Mouse (Mus musculus): ENCODE measurements around the gene Epha7.

Gene Epha7

DNA sequence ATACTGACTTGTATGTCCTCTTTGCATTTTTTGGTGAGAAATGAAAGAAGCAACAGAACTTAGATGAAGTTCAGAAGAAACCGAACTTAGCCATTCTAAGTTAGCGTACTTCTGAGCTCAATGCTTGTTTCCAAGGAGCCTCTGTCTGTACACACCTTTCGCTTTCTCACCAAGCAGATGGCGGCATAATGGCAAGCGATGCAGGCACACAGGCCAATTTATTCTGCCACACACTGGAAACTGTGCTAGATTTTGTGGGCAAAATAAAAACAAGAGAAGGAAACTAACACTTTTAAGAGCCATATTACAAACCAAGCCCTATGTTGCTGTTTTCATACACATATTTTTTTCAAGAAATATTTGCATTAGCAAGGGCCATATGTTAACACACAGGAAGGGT lies 88.6 kb downstream of the Epha7 start:
- DNase-seq = peak; percentile 41

DNA sequence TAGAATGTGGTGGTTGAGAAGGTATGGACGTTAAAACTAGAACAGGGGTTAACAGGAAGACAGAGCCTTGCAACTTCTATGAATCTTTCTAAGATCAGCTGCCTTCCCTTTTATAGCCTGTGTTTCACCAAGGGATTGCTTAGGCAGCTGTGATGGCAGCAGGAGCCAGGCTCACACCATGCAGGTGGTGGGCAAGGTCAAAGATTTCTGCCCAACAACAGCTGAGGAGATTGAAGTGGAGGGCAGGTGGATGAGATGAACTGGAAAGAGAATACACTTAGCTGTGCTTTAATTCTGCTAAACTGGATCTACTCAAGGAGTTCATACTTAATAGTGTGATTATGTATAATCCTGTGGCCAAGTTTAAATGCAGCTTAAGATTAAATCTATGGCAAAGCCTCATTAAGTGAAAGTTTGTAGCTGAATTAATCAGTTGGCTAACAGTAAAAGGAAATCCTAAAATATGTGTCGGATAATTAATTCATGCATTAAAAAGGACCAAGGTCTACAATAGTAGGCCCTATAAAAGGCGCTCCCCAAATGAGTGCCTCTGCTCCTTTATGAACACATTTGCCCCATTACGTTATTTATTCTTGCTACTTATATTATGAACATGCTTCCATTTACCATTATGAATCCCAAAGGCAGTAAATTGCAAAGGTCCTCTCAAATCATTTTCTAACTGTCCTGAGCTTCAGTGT lies 89.2 kb downstream of the Epha7 start:
- no peak for DNase-seq

DNA sequence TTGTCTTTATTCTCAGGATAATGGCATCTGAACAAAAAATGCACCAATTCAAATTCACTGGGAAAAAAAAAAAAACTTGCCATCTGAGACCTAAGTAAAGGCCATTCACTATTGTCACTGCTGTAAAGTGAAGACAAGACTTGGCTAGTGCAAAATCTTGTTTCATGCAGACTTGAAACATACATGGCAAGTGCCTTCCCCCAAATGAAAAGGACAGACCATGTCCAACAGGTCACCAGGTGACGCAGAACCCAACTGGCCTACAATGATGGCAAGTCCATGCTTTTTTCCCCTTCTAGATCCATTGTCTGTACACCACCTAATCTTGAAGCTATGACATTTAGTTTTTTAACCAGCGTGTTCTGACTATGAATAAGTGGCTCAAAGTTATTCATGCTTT lies 94.1 kb downstream of the Epha7 start:
- DNase-seq = no peak

DNA sequence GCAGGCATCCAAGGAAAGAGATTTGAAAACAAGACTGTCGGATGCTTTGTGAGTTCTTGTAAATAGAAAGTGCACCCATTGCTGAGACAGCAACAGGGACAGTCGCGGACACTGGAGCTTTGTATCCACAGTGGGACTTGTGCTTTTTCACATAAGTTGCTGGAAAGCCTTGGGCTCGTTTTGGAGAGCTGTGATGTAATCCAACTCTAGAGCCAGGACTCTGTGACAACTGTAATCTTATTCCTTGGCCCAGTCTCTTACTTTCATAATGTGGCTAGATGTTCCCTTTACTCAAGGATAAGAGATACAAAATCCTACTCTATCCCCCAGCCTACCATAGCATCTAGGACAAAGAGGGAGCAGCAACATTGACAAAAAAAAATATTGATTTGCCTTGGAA lies 97.2 kb downstream of the Epha7 start:
- DNase-seq = no peak

DNA sequence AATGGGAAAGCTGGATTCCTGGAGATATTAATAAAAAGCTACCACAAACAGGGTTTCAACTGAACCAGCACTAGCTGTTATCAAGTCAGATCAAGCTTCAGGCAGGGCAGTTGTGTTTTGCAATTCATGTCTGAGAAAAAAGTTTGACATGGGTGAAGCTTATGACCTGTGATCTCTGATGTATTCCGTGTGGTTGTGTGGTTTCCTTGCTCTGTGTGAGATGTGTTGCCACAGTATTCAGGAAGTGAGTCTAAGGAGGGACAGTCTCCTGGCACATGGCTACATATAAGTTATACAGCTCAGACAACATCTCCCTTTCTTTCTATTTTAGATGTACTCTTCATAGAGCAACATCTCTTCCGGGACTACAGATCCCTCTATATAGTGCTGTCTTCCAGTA lies 99.1 kb downstream of the Epha7 start:
- DNase-seq = no peak

DNA sequence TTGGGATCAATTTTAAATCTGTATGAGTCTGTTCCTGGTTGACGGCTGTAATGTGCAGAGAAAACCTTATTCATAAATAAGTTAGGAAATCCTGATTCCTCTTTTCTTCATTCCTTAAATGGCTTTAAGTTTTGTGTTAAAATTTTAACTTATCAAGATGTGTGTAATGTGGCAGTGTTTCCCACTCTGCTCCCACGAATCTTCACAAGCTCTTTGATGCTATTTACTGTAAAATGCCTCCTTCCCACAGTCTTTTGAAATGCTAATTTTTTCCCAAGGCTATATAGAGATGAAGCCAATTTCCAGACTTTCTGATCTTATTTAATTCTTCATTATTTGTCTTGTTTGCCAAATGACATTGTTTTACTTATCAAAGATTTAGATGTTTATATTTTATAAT lies 100.7 kb downstream of the Epha7 start:
- DNase-seq = no peak

DNA sequence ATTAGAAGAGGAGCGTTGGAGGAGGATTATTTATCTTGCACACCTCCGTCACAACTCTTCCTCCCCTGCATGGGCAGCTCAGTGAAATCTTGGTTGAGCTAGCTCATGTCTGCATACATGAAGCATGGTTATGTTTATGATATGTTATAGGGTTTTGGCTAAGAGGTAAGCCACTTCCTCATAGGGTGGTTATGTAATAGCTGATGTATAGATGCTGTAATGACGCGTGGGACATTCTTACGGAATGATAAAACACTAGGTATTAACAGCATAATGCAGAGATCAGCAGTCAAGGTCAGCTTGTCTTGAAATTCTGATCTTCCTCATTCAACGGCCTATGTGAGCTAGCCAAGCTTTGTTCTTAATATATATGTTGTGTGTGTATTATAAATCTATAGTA lies 107.7 kb downstream of the Epha7 start:
- no peak for DNase-seq

DNA sequence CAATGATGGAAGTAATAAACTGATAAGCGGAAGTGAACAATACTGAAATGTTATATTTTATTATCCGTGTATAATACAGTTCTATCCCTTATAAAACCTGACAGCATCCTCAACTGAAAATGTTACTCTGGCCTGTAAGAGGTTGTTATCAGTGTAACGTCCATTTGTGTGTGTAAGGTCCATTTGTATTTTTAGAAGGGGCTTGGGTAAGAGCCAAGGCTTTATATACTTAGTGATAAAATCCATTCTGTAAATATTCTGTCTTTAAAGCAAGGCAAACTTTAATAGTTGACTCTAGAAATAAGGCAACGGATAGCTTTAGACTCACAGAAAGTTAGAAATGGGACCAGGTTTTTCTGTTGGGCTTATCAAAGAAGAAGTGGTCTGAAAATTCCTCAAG lies 113.1 kb downstream of the Epha7 start:
- no peak for DNase-seq

DNA sequence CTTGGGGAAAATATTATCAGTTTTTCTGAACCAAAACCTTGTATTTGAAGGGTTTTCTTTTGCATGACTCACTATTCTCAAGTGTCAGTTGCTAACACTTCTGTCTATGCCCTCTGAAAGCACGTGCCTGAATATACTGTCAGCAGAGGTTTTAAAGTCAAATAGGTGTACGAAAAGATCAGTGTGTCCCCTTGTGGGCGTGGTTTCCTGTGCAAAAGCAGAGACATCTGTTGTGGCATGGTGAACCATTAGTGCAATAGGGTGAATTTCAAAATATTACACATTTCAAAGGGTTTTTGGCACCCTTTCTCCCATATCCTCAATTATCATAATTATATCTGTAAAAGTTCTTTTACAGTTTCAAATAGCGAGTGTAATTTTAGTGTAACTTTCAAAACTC lies 120.5 kb downstream of the Epha7 start:
- DNase-seq = no peak

DNA sequence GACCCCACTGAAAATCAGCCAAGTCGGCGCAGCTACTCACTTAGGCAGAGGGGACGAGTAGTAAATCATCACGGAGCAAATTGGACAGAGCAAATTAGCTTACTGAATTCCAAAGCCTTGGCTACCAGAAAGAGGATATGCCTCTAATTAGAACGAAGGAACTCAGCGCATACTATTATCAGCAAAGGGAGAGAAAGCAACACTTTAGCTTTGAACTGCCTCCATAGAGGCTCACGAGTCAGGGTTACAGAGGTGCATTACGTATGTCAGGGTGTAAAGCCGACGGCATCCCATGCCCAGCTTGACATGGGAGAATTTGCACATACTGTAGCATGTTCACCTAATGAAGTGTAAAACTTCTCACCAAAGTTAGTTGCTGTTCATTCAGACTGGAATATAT lies 121.9 kb downstream of the Epha7 start:
- DNase-seq = no peak

DNA sequence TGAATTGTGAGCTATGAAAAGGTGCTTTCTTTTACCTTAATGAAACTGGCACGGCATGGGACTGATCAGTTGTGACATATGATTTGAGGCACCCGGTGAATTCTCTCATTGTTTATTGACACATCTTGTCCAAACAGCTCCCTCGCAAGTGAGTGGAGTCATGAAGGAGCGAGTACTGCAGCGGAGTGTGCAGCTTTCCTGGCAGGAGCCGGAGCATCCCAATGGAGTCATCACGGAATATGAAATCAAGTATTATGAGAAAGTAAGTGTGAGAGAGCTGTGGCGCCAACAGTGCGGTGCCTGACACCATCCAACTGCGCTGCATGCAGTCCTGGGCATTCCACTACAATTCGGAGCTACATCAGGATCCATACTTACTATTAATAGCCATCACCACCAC lies 122.6 kb downstream of the Epha7 start:
- peak in 1 of 2 experiments; percentile 13 for DNase-seq

DNA sequence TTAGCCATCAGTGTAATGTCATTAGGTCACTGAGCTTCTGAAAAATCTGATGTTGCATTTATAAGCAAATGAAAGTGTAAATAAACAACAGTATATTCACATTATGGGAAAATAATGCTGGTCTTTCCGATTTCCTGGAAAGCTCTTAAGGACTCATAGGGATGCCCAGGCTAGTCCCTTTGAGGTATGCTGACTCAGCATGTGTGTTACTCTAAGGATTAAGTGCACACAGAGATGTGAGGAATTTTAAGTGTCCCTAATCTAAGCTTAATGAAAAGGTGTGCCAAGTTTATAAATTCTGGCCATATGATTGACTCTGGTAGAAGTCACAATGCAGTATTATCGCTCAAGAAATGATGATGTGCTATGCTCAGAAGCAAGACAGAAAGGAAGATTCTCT lies 127.8 kb downstream of the Epha7 start:
- DNase-seq = no peak

DNA sequence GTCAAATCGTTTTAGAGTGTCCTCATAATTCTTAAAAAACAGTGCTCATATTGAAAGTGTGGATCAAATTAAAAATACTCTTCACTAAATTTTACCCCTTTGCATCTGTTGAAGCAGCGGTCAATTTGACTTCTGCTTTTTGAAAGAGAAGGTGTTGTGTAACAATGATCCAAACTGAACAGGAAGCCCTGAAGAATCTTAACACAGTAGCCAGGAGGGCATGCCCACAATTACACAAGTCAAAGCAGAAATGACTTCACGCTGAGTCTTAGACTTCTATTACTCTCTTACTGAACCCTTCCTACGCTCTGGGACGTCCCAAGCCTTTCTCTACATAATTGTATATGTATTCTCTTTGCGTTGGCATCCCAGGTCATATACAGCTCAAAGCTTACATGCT lies 131.3 kb downstream of the Epha7 start:
- no peak for DNase-seq

DNA sequence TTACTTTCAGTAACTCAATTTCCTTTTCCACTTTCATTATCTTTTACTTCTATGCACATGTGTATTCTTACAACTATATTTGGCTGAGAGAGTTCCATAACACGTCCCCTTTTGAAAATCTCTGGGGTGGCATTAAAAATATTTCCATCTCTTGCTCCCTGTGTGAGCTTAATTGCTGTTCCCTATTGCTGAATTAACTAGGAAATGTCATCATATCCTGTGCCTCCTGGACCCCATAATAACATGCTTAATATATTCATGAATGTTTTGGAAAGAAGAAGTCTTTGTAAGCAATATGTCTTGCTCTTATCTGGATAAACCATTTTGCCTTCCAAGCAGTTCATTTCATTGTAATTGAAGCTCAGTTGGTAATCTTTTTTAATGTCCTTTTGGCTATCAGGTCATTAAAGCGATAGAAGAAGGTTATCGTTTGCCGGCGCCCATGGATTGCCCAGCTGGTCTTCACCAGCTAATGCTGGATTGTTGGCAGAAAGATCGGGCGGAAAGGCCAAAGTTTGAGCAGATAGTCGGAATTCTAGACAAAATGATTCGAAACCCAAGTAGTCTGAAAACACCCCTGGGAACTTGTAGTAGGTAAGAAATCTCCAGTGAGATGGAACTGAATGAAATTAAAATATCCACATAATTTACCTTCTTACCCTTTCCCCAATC lies 148.1 kb downstream of the Epha7 start:
- peak; percentile 15 to 17 for DNase-seq

DNA sequence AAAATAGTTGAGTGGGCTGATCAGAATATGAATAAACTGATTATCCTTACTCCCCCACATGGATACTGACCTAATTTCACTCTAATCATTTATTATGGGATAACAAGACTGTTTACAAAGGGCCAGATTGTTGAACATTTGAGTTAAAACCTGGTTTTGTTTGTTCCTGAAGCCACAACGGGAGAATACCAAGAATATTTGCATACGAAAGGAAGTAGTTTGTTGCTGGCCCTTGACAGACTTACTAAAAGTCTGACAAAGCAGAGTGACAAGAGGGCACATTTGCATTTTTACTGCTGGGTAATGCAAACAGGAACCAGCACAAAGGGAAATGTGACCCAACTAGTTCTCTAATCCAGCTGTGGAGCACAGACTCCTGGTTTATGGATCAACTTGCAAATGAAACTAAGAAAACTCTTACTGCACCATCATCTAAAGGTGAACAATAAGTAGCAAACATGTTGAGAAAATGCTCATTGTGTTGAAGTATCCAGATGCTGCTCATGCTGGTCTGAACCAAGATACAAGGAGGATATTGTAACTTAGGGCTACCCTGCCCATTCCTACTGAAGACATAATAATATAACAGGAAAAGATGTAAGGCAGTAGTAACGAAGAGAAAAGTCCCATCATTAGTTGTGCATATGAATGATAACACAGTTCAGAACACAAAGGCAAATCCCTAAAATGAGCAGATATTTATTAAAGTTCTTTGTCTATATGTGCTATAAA lies 154.8 kb downstream of the Epha7 start:
- no peak for DNase-seq

DNA sequence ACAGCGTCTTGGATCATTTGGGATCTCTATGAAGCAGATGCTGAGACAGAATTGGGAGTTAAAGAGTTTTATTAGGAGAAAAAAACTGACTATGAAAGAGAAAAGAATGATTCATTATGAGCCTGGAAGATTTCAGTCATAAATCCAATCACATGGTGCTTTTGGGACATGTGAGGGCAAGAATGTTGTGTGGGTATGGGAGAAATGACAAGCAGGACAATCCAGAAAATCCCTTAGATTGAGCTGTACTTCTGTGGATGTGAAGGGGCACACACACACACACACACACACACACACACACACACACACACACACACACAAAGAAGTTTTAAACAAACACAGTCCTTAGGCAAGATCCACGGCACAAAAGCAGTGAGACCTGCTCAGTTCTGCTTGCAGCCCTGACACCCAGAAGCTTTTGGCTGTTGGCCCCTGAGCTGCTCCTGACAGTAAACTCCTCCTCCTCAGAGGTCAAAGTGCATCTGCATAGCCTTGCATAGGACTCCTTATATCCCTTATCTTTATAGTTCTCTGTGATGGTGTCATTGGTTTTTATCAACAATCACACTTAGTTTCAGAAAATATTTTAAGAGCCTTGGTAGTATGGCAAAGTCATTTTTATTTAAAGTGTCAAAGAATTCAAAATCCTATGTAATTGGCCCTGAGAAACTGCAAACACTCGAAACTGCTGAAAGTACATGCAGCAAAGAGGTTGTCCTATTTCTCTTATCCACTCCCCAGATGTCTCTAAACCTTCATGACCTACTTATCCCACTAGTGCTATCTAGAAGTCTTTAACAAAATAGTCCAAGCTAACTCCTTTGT lies 185.7 kb downstream of the Epha7 start:
- DNase-seq = no peak

DNA sequence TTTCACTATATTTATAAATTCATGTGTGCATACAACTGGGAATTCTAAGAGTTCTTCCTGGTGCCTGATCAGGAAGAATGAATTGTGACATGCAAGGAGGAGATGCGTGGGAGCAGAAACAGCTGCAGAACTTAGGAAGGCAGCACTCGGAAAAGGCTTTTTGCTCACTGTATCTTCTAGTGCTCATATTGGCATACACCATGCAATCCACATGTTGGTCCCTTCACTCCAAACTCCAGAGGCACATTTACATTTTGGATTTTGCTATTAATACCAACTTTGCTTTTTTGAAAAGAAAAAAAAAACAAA lies 186.3 kb downstream of the Epha7 start:
- DNase-seq = no peak

DNA sequence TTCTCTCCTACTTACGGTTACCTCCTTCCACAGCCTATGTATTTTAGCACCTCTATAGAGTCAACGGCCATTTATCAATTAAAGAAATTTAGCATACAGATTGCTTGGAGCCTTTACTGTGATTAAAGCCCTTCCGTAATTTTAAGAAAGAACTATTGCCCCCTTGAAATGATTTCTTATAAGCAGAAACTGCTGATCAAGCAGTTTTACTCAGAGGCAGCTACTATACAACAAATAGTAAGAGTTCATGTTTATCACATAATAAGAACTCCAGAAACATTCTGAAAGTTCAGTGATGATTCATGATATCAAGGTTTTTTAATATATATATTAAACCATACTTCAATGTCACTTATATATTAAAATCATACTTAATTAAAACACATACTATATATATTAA lies 197.4 kb downstream of the Epha7 start:
- no peak for DNase-seq

All from cerebellum, postnatal 36 days (tissue).